Mouse (Mus musculus): ENCODE measurements around the gene B4galnt4.
A peak's percentile ranks its signal among the peaks of the same experiment; 100 is the strongest.

B4galnt4 gene

GRCm38 (mm10) chr7:141040867-141041606 is 19.9 kb upstream of the B4galnt4 start:
- no peak for DNase-seq (ENCODE audit: low read depth in 1 of 2, low spot score in 2 of 2)

GRCm38 (mm10) chr7:141041661-141042060 is 19.2 kb upstream of the B4galnt4 start:
- no peak for DNase-seq (ENCODE audit: low read depth in 1 of 2, low spot score in 2 of 2)

GRCm38 (mm10) chr7:141042539-141042938 is 18.4 kb upstream of the B4galnt4 start:
- DNase-seq (ENCODE audit: low read depth in 1 of 2, low spot score in 2 of 2): no peak

- DNase-seq (ENCODE audit: low read depth in 1 of 2, low spot score in 2 of 2): no peak
Observed at GRCm38 (mm10) chr7:141046931-141047580, 13.8 kb upstream of the B4galnt4 start.

GRCm38 (mm10) chr7:141047581-141048225 is 13.2 kb upstream of the B4galnt4 start:
- no peak for DNase-seq (ENCODE audit: low read depth in 1 of 2, low spot score in 2 of 2)

- DNase-seq (ENCODE audit: low read depth in 1 of 2, low spot score in 2 of 2): peak; percentile 57 to 85
Observed at GRCm38 (mm10) chr7:141048226-141049218, 12.4 kb upstream of the B4galnt4 start.

GRCm38 (mm10) chr7:141049326-141049725 is 11.6 kb upstream of the B4galnt4 start:
- DNase-seq (ENCODE audit: low read depth in 1 of 2, low spot score in 2 of 2): no peak

GRCm38 (mm10) chr7:141051060-141051685 is 9.7 kb upstream of the B4galnt4 start:
- DNase-seq (ENCODE audit: low read depth in 1 of 2, low spot score in 2 of 2): no peak

- DNase-seq (ENCODE audit: low read depth in 1 of 2, low spot score in 2 of 2): no peak
Observed at GRCm38 (mm10) chr7:141052016-141052415, 8.9 kb upstream of the B4galnt4 start.

- no peak for DNase-seq (ENCODE audit: low read depth in 1 of 2, low spot score in 2 of 2)
Observed at GRCm38 (mm10) chr7:141052421-141052820, 8.5 kb upstream of the B4galnt4 start.

- no peak for DNase-seq (ENCODE audit: low read depth in 1 of 2, low spot score in 2 of 2)
Observed at GRCm38 (mm10) chr7:141055785-141056184, 5.1 kb upstream of the B4galnt4 start.

- peak in 1 of 2 experiments; percentile 42 for DNase-seq (ENCODE audit: low read depth in 1 of 2, low spot score in 2 of 2)
Observed at GRCm38 (mm10) chr7:141056976-141057375, 3.9 kb upstream of the B4galnt4 start.

GRCm38 (mm10) chr7:141057541-141057940 is 3.4 kb upstream of the B4galnt4 start:
- no peak for DNase-seq (ENCODE audit: low read depth in 1 of 2, low spot score in 2 of 2)

GRCm38 (mm10) chr7:141058601-141059341 is 2.1 kb upstream of the B4galnt4 start:
- no peak for DNase-seq (ENCODE audit: low read depth in 1 of 2, low spot score in 2 of 2)

GRCm38 (mm10) chr7:141059929-141060328 is 975 bp upstream of the B4galnt4 start:
- no peak for DNase-seq (ENCODE audit: low read depth in 1 of 2, low spot score in 2 of 2)

- DNase-seq (ENCODE audit: low read depth in 1 of 2, low spot score in 2 of 2): no peak
Observed at GRCm38 (mm10) chr7:141061269-141061692, 377 bp downstream of the B4galnt4 start.

- DNase-seq (ENCODE audit: low read depth in 1 of 2, low spot score in 2 of 2): no peak
Observed at GRCm38 (mm10) chr7:141062525-141062924, 1.6 kb downstream of the B4galnt4 start.

GRCm38 (mm10) chr7:141063353-141063752 is 2.4 kb downstream of the B4galnt4 start:
- no peak for DNase-seq (ENCODE audit: low read depth in 1 of 2, low spot score in 2 of 2)

- DNase-seq (ENCODE audit: low read depth in 1 of 2, low spot score in 2 of 2): no peak
Observed at GRCm38 (mm10) chr7:141064175-141064574, 3.3 kb downstream of the B4galnt4 start.

- DNase-seq (ENCODE audit: low read depth in 1 of 2, low spot score in 2 of 2): no peak
Observed at GRCm38 (mm10) chr7:141064576-141064975, 3.7 kb downstream of the B4galnt4 start.

Measured in monocyte, adult 2 months (primary cell).